Mouse (Mus musculus) ES-E14 (cell line): ENCODE measurements around the gene Tcf7.

ENCODE experiments used
- HCFC1 ChIP-seq: IDR thresholded peaks from 2 replicates; pipeline ENCODE4 v1.6.1; 2012; ENCODE audit warnings: low read length, inconsistent platforms, borderline replicate concordance; ENCODE audit not compliant: insufficient read depth
- ZC3H11A ChIP-seq: IDR thresholded peaks from 2 replicates; pipeline ENCODE4 v1.6.1; 2012; ENCODE audit warnings: low read depth, mild to moderate bottlenecking, inconsistent platforms, low read length, borderline replicate concordance
- ZNF384 ChIP-seq: IDR thresholded peaks from 2 replicates; pipeline ENCODE4 v1.6.1; 2012; ENCODE audit warnings: low read depth, low read length, inconsistent platforms

GRCm38 (mm10) chr11:52327313-52327712, 44.5 kb upstream of the Tcf7 start:
- TF ChIP-seq ZC3H11A (no peak), HCFC1 (no peak), ZNF384 (no peak)
